Mouse (Mus musculus): ENCODE measurements around the gene Taf6.

DNA sequence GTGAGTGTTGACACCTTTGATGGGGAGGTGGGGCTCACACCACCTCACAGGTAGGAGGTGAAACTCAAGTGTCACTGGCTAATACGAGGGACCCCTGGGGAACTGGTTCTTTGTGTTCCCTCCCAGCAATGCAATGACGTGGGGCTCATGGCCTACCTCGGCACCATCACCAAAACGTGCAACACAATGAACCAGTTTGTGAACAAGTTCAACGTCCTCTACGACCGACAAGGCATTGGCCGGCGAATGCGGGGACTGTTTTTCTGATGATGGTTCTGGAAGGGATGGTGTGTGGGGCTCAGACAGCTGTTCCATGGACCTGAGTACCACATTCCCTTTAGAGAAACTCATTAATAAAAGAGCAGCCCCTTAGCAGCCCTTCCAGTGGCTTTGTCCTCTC, 23.6 kb downstream of the Taf6 start:
- no peak for TF ChIP-seq GATA1 (IDR thresholded peaks at IDR 0.05; ENCODE audit: low read length)
- no peak for TF ChIP-seq TAL1 (IDR thresholded peaks at IDR 0.05; ENCODE audit: low read length)
